Mouse (Mus musculus): ENCODE results near the gene Palm2. TPM values are rescaled to one million over a fixed set of nuclear protein-coding genes. Genes with fewer than 3 reads are reported as not detected.
A peak's percentile ranks its signal among the peaks of the same experiment; 100 is the strongest.

Gene Palm2
- polyA plus RNA-seq, 2 experiments: 2.7 to 5.3 TPM

GRCm38 (mm10) chr4:57719370-57719769 is 285.3 kb downstream of the Palm2 start:
- Histone ChIP-seq H3K27ac (replicated peaks; ENCODE audit: low read depth, low read length) (no peak overlapping the region), H3K9ac (ENCODE audit: low read depth, low read length, severe bottlenecking) (no peak overlapping the region), H3K4me1 (ENCODE audit: control insufficient read depth, insufficient read depth, low read length) (peaks cover 10% of the 10 kb centered on the region), H3K36me3 (ENCODE audit: control insufficient read depth, insufficient read depth, low read length) (no peaks in the 10 kb centered on the region; the same call in 1 of the 2 replicates), H3K9me3 (ENCODE audit: control insufficient read depth, low read length) (no peaks in the 10 kb centered on the region), H3K4me2 (replicated peaks; ENCODE audit: low read depth, low read length, severe bottlenecking) (no peak overlapping the region), H3K4me3 (replicated peaks; ENCODE audit: low read length) (no peak overlapping the region), H3K27me3 (ENCODE audit: control insufficient read depth, insufficient read depth, low read length) (no peaks in the 10 kb centered on the region)
- DNase-seq (ENCODE audit: low spot score): no peak
- TF ChIP-seq POLR2A (IDR thresholded peaks at IDR 0.05; ENCODE audit: borderline replicate concordance, extremely low read depth, insufficient read depth, insufficient read length): no peak
- ATAC-seq (ENCODE audit: low FRiP score, low read depth): no peak
- 96% methylated on average over 1 of the region's 1 CpGs for WGBS

GRCm38 (mm10) chr4:57720869-57721361 is 286.9 kb downstream of the Palm2 start:
- Histone ChIP-seq H3K4me3 (replicated peaks; ENCODE audit: low read length) (no peak overlapping the region), H3K36me3 (ENCODE audit: control insufficient read depth, insufficient read depth, low read length) (no peaks in the 10 kb centered on the region; the same call in 1 of the 2 replicates), H3K27me3 (ENCODE audit: control insufficient read depth, insufficient read depth, low read length) (no peaks in the 10 kb centered on the region), H3K4me1 (ENCODE audit: control insufficient read depth, insufficient read depth, low read length) (peaks cover 7% of the 10 kb centered on the region), H3K4me2 (replicated peaks; ENCODE audit: low read depth, low read length, severe bottlenecking) (no peak overlapping the region), H3K27ac (replicated peaks; ENCODE audit: low read depth, low read length) (no peak overlapping the region; the same call in 1 of the 2 replicates), H3K9ac (ENCODE audit: low read depth, low read length, severe bottlenecking) (no peak overlapping the region), H3K9me3 (ENCODE audit: control insufficient read depth, low read length) (no peaks in the 10 kb centered on the region)
- no peak for TF ChIP-seq POLR2A (IDR thresholded peaks at IDR 0.05; ENCODE audit: borderline replicate concordance, extremely low read depth, insufficient read depth, insufficient read length)
- peak; percentile 64 for ATAC-seq (ENCODE audit: low FRiP score, low read depth)
- peak; percentile 66 for DNase-seq (ENCODE audit: low spot score)
- WGBS: 14% methylated on average over 7 of the region's 7 CpGs

- no peak for ATAC-seq (ENCODE audit: low FRiP score, low read depth)
These were observed 288.2 kb downstream of the Palm2 start for GRCm38 (mm10) chr4:57722296-57722695.

GRCm38 (mm10) chr4:57723659-57724058 is 289.6 kb downstream of the Palm2 start:
- Histone ChIP-seq H3K27me3 (ENCODE audit: control insufficient read depth, insufficient read depth, low read length) (no peaks in the 10 kb centered on the region), H3K9ac (ENCODE audit: low read depth, low read length, severe bottlenecking) (no peak overlapping the region), H3K4me2 (replicated peaks; ENCODE audit: low read depth, low read length, severe bottlenecking) (no peak overlapping the region), H3K4me3 (replicated peaks; ENCODE audit: low read length) (no peak overlapping the region), H3K27ac (replicated peaks; ENCODE audit: low read depth, low read length) (no peak overlapping the region), H3K9me3 (ENCODE audit: control insufficient read depth, low read length) (no peaks in the 10 kb centered on the region), H3K4me1 (ENCODE audit: control insufficient read depth, insufficient read depth, low read length) (no peaks in the 10 kb centered on the region; the same call in 1 of the 2 replicates), H3K36me3 (ENCODE audit: control insufficient read depth, insufficient read depth, low read length) (no peaks in the 10 kb centered on the region)
- no peak for ATAC-seq (ENCODE audit: low FRiP score, low read depth)
- DNase-seq (ENCODE audit: low spot score): no peak
- 58% methylated on average over 2 of the region's 2 CpGs for WGBS
- no peak for TF ChIP-seq POLR2A (IDR thresholded peaks at IDR 0.05; ENCODE audit: borderline replicate concordance, extremely low read depth, insufficient read depth, insufficient read length)

More at GRCm38 (mm10) chr4:57722296-57722695, 288.2 kb downstream of the Palm2 start:
- Histone ChIP-seq H3K27me3 (ENCODE audit: control insufficient read depth, insufficient read depth, low read length) (no peaks in the 10 kb centered on the region), H3K4me1 (ENCODE audit: control insufficient read depth, insufficient read depth, low read length) (no peaks in the 10 kb centered on the region; the same call in 1 of the 2 replicates), H3K27ac (replicated peaks; ENCODE audit: low read depth, low read length) (no peak overlapping the region), H3K4me2 (replicated peaks; ENCODE audit: low read depth, low read length, severe bottlenecking) (no peak overlapping the region), H3K4me3 (replicated peaks; ENCODE audit: low read length) (no peak overlapping the region), H3K9me3 (ENCODE audit: control insufficient read depth, low read length) (no peaks in the 10 kb centered on the region), H3K9ac (ENCODE audit: low read depth, low read length, severe bottlenecking) (no peak overlapping the region), H3K36me3 (ENCODE audit: control insufficient read depth, insufficient read depth, low read length) (no peaks in the 10 kb centered on the region; the same call in 1 of the 2 replicates)
- WGBS: 69% methylated on average over 4 of the region's 4 CpGs
- no peak for TF ChIP-seq POLR2A (IDR thresholded peaks at IDR 0.05; ENCODE audit: borderline replicate concordance, extremely low read depth, insufficient read depth, insufficient read length)
- no peak for DNase-seq (ENCODE audit: low spot score)

- H3K36me3 ChIP-seq (ENCODE audit: control insufficient read depth, insufficient read depth, low read length): no peaks in the 10 kb centered on the region
- ATAC-seq (ENCODE audit: low FRiP score, low read depth) (no peak), DNase-seq (ENCODE audit: low spot score) (no peak)
- H3K4me2 ChIP-seq (replicated peaks; ENCODE audit: low read depth, low read length, severe bottlenecking): no peak overlapping the region
- no peaks in the 10 kb centered on the region; the same call in 1 of the 2 replicates for H3K4me1 ChIP-seq (ENCODE audit: control insufficient read depth, insufficient read depth, low read length)
- 74% methylated on average over 1 of the region's 1 CpGs for WGBS
- no peak overlapping the region for H3K9ac ChIP-seq (ENCODE audit: low read depth, low read length, severe bottlenecking)
- no peak overlapping the region for H3K27ac ChIP-seq (replicated peaks; ENCODE audit: low read depth, low read length)
- no peaks in the 10 kb centered on the region for H3K9me3 ChIP-seq (ENCODE audit: control insufficient read depth, low read length)
- H3K4me3 ChIP-seq (replicated peaks; ENCODE audit: low read length): no peak overlapping the region
- no peak for TF ChIP-seq POLR2A (IDR thresholded peaks at IDR 0.05; ENCODE audit: borderline replicate concordance, extremely low read depth, insufficient read depth, insufficient read length)
- H3K27me3 ChIP-seq (ENCODE audit: control insufficient read depth, insufficient read depth, low read length): no peaks in the 10 kb centered on the region
These were observed 291.5 kb downstream of the Palm2 start for GRCm38 (mm10) chr4:57725569-57725968.

Data from limb, embryonic 14.5 days (tissue).